ENCODE assay signal across 8 mouse cellular contexts in the genomic region with DNA sequence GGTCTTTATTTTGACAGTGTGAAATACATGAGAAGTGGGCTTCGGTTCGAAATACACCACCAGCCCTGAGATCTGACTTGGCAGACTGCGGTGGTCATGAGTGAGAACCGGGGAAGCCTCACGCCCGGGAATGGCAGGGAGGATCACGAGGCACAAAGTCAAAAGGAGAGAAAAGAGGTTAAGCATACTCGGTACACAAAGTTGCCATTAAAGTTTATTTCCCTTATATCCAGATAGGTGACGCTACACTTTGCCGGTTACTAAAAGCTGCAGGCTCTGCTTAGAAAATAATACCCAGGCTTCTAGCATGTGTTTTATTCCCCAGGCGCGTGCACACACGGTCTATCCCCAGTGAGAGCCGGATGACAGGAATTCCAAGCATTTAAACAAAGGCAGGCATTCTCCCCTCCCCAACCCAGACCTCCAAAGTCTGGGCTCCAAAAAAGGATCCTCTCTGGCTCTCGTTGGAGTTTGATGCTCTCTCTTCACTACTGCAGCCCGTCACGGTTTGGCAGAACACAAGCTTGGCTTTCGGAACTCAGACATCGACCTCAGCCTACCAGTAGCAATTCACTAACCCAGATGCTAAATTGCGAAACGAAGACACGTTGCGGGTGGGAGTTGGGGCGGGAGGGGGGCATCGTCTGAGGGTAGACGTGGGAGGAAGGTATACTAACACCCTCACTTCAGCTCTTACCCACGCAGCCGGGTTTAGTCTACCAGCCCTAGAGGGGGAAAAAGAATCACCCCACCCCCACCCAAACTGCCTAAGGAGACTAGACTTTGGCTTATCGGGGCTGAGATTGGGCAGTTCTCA. TPM values are rescaled to one million over a fixed set of nuclear protein-coding genes. Genes with fewer than 3 reads are reported as not detected.
DNase-seq lines count a peak whose midpoint lies in the region; ATAC-seq lines count a peak whose summit lies in the region.

No protein-coding gene starts in this region.

- H3K9me3 ChIP-seq in kidney, embryonic 15.5 days (replicated peaks) = no peaks in the 10 kb centered on the region
- no peaks in the 10 kb centered on the region for H3K9me3 ChIP-seq in neural tube, embryonic 11.5 days (ENCODE audit: control insufficient read depth, low read length)

- peaks cover 35% of the 10 kb centered on the region for H3K4me1 ChIP-seq in kidney, embryonic 15.5 days
- peaks cover 8% of the 10 kb centered on the region; the same call in 1 of the 2 replicates for H3K4me1 ChIP-seq in neural tube, embryonic 11.5 days (ENCODE audit: control insufficient read depth, insufficient read depth, low read length)

- H3K4me3 ChIP-seq in kidney, embryonic 15.5 days (replicated peaks) = peak overlapping the region; percentile 67
- peak overlapping the region; percentile 60 for H3K4me3 ChIP-seq in neural tube, embryonic 11.5 days (ENCODE audit: low read depth, low read length)

- under 1% methylated on average over 29 of the region's 29 CpGs for WGBS in kidney, embryonic 15.5 days
- WGBS in neural tube, embryonic 11.5 days = under 1% methylated on average over 29 of the region's 29 CpGs

- H3K9ac ChIP-seq in kidney, embryonic 15.5 days = peak overlapping the region; percentile 59
- peak overlapping the region; percentile 65 for H3K9ac ChIP-seq in neural tube, embryonic 11.5 days (ENCODE audit: low read length)

- DNase-seq in heart, adult 11 months = peak; percentile 96
- no peak for DNase-seq in heart, adult 8-10 months (ENCODE audit: low spot score)
- DNase-seq in embryo, embryonic 9.5 days (ENCODE audit: extremely low spot score) = peak; percentile 73
- DNase-seq in heart, adult 9 months (ENCODE audit: low spot score in 2 of 2) = peak; percentile 40 to 47
- peak; percentile 22 for DNase-seq in liver
- peak; percentile 62 for DNase-seq in neural tube, embryonic 11.5 days (ENCODE audit: low spot score)
- peak; percentile 67 for DNase-seq in urinary bladder, postnatal 14 days (ENCODE audit: low spot score)

- peak overlapping the region; percentile 90 for H3K27ac ChIP-seq in kidney, embryonic 15.5 days
- peak overlapping the region; percentile 81 for H3K27ac ChIP-seq in neural tube, embryonic 11.5 days (ENCODE audit: low read depth, low read length)

- H3K4me2 ChIP-seq in kidney, embryonic 15.5 days = peak overlapping the region; percentile 95
- peak overlapping the region; percentile 98 for H3K4me2 ChIP-seq in neural tube, embryonic 11.5 days (ENCODE audit: low read depth)

- 0 out of 2 replicates have a peak, but pooled peaks have one; percentile 2 for ATAC-seq in kidney, embryonic 15.5 days (replicated peaks; ENCODE audit: low FRiP score)
- no peak for ATAC-seq in neural tube, embryonic 11.5 days (ENCODE audit: insufficient read depth, low FRiP score, low TSS enrichment)

- no peaks in the 10 kb centered on the region for H3K36me3 ChIP-seq in kidney, embryonic 15.5 days
- no peaks in the 10 kb centered on the region for H3K36me3 ChIP-seq in neural tube, embryonic 11.5 days (ENCODE audit: control insufficient read depth, insufficient read depth, low read length)

- H3K27me3 ChIP-seq in kidney, embryonic 15.5 days = peaks cover 31% of the 10 kb centered on the region
- peaks cover 24% of the 10 kb centered on the region for H3K27me3 ChIP-seq in neural tube, embryonic 11.5 days (ENCODE audit: control insufficient read depth, insufficient read depth, low read length)

RNA-seq across cellular contexts. Expression of a gene that starts 1.1 kb away (rescaled TPM):
- 100 to 1,000 TPM in 1 of 4 experiments, 10 to 100 TPM in 3; 92.5 to 103 (median 96.8) TPM for total RNA-seq in heart, adult 8-10 months (2022)
- 4.8 and 6.3 TPM in 2 replicates for polyA plus RNA-seq in kidney, embryonic 15.5 days (2015; fragmentation: Nextera tagmentation; extraction: Ambion mirVana)
- 6.9 and 8.6 TPM in 2 replicates for polyA plus RNA-seq in neural tube, embryonic 11.5 days (2014; fragmentation: Nextera tagmentation; extraction: Ambion mirVana)
